Mouse (Mus musculus): ENCODE results near the gene Wdr92.
A peak's percentile ranks its signal among the peaks of the same experiment; 100 is the strongest.

Gene Wdr92

GRCm38 (mm10) chr11:17181807-17182206 is at the start of gene Wdr92:
Wdr92 (plus strand) TSS chr11:17182107.
- DNase-seq (ENCODE audit: low spot score) = no peak

DNA sequence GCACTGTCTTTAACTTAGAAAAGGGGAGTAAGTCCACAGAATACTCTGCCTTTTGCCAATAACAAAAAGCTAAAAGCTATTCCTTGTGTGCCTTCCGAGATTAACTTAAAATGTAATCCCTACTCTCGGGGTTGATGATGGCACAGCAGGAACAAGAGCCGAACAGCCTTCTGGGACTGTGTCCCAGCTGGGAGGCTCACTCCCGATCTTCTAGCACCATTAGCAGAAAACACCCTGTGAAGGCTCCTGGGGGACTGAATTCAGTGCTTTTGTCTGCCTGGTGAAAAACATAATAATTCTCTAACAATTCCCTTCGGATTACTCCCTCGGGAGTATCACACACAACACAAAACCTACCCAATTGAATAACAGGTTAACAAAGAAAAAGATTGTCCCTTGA is 46.3 kb upstream of the Wdr92 start:
- no peak for DNase-seq (ENCODE audit: low spot score)

DNA sequence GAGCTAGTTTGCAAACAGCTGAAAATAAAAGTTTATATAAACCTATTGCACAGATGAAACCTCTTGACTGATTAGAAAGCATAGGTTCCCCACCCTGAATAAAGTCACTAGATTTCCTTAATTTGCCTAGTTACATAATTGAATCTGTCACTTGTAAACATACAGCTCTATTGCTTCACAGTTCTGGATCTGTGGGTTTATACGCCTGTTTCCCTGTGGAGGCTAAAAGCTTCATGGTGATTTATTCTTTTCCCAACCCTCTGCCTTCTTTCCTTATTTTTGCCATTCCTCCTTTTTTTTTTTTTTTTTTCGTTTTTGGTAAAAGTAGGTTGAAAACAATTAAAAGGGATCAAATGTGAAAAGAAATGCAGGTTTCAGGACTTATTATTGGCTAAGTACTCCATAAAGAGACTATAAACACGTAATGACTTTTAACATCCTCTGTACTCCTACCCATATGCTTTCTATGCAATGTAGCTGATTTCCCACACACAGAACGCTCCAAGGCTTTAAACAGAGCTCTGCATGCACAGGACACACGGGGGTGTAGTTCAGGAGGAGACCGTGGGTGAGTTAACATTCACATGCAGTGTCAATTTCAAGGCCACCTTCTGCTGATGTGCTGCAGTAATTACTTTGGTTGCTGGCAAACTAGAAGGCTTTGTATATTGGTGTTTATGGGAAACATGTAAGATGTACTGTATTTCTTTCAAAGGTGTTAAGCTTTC is 43.4 kb upstream of the Wdr92 start:
- DNase-seq (ENCODE audit: low spot score) = no peak

GRCm38 (mm10) chr11:17158858-17159737 is 22.8 kb upstream of the Wdr92 start, which contains the start of gene Ppp3r1:
Ppp3r1 (plus strand) TSS chr11:17159263.
- peak; percentile 97 for DNase-seq (ENCODE audit: low spot score)

DNA sequence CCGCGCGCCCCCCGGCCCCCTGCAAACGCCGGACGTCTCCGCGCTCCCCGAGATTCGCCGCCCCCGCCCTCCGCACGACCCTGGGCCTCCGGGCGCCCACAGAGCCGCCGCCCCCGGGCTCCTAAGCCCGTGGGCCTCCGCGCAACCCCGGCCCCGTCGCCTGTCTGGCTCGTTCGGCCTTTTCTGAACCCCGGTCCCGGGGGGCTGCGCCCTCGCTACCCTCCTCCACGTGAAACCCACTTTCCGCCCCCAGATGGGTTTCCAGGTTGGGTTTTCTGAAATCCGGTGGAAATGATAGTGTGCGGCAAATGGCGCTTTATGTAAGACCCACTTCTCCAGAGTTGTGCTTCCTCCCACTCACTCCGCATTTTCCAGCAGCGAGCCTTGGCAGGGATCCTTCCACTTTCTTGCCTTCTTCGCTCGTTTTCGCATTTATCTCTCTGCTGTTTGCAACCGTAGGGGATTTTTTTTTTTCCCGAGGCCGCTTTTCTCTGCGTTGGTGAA is 22.1 kb upstream of the Wdr92 start:
- DNase-seq (ENCODE audit: low spot score) = peak; percentile 32

DNA sequence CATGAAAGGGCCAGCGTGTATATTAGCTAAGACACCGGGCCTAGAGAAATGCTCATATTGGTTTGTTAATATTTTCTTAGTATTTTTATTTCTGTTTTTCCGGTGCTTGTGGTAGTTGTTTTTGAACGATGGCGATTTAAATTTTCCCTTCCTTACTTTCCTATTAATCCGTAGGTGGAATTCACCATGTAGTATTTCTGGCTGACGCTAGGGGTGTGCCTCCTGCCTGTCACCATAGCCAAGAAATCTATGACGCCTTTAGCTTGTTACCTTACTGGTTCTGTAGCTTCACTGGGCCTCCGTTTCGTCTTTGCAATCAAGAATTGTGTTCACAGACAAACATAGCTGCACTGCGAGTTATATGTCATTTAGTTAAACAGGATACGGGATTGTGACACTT is 21.7 kb upstream of the Wdr92 start:
- DNase-seq (ENCODE audit: low spot score) = peak; percentile 22

DNA sequence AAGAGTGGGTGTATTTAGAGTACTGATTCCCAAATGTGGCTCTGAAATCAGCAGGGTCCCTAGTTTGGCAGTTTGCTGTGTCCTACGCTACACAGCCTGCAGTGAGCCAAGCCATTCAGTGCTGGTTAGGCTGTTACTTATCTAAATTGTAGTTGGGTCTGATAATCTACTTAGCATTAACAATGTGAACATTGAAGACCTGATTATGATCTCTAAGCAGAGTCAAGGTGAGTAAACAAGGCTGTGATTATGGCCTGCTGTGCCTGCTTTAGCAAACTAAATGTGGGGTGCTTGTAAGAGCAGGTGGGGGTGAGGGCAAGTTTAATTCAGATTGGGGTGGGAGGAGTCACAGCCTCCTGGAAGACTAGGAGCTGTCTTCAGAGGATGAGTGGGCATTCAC is 18.0 kb upstream of the Wdr92 start:
- DNase-seq (ENCODE audit: low spot score) = no peak

- DNase-seq (ENCODE audit: low spot score) = no peak
Observed at GRCm38 (mm10) chr11:17166627-17167026, 15.3 kb upstream of the Wdr92 start.

DNA sequence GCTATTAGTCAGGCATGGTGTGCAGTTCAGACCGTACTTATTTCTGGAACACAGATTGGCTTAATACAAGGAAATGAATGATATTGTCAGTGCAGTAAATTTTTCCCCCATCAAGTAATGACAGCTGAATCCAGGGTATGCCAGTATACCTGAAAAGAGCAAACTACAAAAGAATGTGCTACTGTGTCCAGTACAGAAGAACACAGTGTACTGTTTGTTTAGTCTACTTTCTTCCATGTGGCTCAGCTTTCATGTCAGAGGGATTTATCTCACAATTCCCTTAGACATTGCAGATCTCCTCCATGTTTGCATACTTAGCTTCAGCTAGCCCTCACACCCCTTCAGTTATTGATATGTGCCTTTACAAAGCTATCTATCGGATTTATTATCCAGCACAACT is 12.6 kb upstream of the Wdr92 start:
- DNase-seq (ENCODE audit: low spot score) = no peak

DNA sequence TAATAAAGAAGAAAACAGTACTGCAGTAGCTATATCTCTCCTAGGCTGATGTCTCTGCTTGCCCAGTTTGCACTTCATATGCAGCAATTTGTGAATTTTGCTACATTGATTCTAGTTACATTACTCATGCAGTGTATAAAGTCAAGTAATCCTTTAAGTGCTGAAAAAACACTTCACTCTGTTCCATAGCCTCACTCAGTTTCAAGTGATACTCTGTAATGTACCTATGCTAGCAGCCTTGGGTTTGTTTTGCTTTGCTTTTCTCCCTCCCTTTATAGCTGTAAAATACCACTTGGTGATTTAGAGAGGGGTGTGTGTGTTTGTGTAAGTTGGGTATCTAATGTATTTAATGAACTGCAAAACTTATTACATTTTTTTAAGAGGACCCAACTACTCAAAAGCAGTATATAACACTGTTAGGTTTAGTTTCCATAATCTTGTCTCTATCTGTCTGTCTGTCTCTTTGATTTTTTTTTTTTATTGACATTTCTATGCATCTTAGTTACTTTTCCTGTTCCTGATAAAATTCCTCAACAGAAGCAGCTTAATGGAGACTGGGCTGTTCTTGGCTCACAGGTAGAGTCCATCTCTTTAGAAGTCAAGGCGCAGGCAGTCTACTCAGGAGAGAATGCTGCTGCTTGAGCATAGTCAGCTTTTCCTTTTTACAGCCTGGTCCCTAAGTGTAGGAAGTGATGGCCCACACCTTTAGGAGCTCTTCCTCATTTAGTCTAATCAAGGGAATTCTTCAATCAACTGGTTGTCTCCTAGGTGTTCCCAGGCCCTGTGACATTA is 10.8 kb upstream of the Wdr92 start:
- no peak for DNase-seq (ENCODE audit: low spot score)

DNA sequence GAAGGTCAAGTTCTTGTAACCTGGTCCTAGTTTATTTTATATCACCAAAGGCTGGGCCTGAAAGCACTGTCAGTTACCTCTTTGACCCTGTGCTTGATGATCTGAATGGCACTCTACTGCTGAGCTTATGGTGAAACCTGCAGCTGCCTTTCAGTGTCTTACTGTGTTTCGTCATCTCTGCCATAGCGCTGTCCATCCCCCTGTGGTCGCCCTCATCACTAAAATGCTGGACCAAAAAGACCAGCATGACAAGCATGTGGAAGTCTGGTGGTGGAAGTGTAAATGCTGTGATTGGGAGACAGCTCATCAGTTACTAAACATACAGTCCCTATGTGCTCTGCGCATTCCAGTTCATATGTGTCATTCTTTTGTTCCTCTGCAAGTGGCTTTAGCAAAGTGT is 9.6 kb upstream of the Wdr92 start:
- DNase-seq (ENCODE audit: low spot score) = no peak

GRCm38 (mm10) chr11:17176638-17177037 is 5.3 kb upstream of the Wdr92 start:
- DNase-seq (ENCODE audit: low spot score) = no peak

DNA sequence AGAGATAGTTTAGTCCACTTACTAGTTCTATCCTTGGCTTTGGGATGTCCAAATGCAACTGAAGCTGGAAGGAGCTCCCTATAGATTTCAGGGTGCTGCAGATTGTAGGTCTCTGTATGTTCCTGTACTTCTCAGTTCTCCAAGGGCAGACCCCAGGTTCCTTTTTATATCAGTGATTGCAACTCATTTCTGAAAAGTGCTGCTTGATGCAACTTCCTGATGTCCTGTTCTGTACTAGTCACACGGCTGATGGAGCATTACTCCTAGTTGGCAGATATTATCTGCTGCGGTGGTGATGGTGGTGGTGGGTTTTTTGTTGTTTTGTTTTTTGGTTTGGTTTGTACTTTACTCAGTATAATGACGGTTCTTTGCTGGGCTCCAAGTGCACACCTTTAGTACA is 1.2 kb upstream of the Wdr92 start:
- no peak for DNase-seq (ENCODE audit: low spot score)

DNA sequence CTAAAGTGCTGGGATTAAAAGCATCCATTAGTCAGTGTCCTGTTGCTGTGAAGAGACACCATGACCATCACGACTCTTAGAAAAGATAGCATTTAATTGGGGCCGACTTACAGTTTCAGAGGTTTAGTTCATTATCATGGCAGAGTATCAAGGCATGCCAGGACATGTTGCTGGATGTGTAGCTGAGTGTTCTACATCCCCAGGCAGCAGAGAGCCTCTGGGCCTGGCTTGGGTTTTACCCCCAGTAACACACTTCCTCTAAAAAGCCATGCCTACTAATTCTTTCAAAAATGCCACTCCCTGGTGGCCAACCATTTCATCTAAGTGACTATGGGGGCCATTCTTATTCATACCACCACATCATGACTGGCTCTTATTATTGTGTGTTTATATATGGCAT is 1.3 kb downstream of the Wdr92 start:
- no peak for DNase-seq (ENCODE audit: low spot score)

DNA sequence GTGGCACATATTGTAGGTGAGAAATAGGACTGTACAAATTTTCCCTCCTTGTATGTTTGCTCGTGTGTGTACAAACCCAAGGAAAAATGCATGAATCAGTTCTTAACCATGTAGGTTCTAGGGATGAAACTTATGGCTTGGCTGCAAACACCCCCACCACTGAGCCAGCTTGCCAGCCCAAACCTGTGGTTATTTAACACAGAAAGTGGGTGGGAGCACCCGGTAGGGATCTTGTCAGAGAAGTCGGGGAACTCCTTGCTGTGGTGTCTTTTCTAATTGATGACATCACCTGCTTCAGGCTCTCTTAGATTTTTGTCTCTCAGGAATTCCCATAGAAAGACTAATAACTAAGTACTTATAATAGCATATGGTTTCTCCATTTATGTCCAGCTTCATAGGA is 5.7 kb downstream of the Wdr92 start:
- no peak for DNase-seq (ENCODE audit: low spot score)

GRCm38 (mm10) chr11:17188786-17189185 is 6.9 kb downstream of the Wdr92 start:
- no peak for DNase-seq (ENCODE audit: low spot score)

DNA sequence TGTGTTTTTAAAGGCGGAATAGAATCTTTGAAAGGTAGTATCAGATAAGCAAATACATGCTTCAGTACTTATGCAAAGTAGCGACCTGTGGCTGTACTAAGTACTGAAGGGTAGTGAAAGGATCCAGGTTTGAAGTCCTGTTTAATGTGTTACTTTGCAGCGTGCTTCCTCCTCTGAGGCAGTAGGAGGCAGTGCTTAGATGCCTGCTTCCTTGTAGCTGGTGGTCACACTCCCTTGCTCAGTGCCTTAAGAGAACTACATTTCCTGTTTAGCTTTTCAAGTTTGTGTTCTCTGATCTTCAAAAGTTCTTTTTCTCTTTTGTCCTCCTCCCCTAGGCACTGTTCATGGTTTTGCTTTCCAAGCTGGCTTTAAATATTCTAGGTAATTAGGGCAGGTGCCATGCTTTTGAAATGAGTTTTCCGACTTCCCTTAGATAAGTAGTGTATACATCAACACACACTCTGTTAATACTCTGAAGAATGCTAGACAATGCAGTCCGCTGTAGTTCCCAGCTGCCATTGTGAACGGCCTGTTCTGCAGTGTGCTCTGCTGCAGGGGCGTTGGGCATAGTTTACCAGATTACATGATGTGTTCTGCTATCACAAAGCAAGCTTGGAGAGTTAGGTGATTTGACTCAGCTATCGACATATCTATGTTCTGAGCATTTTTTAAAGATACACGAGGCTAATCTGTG is 10.4 kb downstream of the Wdr92 start:
- no peak for DNase-seq (ENCODE audit: low spot score)

- DNase-seq (ENCODE audit: low spot score) = no peak
Observed at GRCm38 (mm10) chr11:17199170-17199569, 17.3 kb downstream of the Wdr92 start.

DNA sequence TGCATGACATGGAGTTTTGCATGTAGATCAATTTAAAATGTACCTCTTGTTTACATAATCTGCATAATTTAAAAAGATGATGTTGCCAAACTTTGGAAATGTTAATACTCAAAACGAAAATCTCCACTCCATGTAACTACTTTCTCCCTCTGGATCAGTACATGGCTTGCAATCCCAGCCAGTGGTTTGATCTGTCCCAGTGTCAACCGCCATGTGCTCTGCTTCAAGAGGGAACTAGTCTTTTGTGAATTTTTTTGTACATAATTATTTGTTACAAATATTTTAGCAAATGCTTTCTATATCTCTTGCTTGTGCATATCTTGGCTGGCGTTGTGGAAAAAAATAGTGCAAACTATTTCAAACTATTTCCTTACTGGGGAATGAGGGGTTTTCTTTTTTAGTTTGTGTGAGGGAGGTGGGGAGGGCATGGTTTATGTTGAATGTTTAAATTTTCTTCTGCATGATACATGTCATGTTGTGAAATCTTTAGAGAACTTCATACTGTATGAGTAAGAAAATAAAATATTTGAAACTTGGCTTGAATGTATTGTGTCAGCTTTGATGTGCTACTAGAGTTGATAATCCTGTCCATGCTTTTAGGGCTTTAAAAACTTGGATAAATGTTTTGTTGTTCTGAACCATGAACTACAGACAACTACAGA is 18.1 kb downstream of the Wdr92 start:
- DNase-seq (ENCODE audit: low spot score) = no peak

DNA sequence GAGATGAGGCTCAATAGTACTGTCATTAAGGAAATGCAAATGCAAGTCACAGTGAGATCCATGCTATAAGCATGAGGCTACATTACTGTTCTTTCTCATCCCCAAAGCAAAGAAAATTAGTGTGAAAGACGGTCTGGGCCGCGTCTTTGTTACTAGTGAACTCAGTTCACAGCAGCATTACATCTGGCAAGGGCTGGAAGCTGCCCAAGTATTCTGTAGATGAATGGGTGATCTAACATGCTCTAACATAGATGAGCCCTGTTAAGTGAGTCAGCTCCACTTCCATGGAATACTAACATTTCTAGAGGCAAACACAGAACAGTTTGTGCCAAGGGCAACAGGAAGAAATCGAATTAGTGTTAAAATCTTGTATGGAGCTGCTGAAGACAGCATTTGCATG is 19.0 kb downstream of the Wdr92 start:
- no peak for DNase-seq (ENCODE audit: low spot score)

DNA sequence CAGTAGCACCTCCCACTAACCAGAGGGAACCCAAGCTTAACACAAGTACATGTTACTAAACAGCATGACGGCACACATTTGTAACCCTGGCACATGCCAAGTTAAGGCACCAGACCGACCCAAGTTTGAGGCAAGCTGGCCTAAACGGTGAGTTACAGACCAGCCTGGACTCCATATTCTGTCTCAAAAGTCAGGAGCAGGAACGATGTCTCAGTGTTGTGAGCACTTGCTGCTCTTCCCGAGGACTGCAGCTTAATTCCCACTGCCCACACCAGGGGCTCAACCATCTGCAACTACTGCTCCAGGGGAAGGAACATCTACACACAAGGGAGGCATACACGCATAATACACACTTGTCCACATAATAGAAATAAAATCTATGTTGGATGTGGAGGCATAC is 20.6 kb downstream of the Wdr92 start:
- no peak for DNase-seq (ENCODE audit: low spot score)
